Mouse (Mus musculus): ENCODE measurements at regions not wholly inside any gene's neighbourhood (a gene's known extent, or its start where the extent isn't known, plus 50 kb on each side); places are given as distances from the start of the nearest gene placed in this dataset.

DNA sequence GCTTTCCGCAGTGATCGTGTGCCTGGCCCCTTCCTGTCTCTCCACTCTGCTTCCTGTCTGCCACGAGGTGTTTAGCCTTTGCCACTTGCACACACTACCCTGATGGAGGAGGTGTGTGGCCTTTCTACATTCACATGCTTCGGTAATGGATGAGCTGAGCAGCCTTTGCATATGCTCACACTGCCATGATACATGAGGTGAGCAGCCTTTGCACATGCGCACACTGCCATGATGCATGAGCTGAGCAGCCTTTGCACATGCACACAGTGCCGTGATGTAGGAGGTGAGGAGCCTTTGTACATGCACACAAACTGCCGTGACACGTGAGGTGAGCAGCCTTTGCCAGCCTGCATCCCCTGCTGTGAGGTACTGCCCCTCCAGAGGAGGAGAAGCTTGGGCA is 58.3 kb downstream of the Erv3 start:
- intact Hi-C loops (cut with DNase I) = no loop called here
- DNase-seq = no peak

DNA sequence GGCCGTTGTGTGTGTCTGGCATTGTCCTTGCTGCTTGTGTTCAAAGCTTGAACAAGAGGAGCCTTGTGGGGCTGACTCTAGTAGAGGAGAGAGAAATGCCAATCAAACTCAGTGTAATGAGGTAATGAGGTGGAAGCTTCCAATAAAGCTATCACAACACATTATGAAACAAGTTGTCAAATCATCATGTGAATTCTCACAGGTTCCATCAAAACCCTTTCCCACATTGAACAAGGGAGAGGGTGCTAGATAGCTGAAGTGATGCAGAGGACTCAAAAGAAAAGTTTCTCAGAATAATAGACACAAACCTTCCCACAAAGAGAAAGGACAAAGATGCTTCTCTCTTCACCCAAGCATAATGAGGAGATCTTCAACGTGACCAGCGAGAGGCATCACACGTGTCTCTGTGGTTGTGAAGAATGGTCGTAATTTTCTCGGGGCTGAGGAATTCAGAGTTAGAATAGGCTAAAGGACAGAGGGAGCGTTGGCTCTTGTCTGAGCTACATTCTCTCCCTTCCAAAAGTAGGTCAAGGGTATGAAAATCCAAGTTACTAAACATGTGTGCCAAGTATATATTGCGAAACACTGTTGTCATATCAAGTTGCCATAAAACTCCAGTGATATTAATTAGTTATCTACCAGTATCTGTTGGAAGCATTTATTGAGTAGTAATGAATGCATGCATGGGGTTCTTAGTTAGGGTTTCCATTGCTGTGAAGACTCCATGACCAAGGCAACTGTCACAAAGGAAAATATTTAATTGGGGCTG is 59.2 kb downstream of the Erv3 start:
- intact Hi-C loops (cut with DNase I) = no loop called here
- DNase-seq = no peak

DNA sequence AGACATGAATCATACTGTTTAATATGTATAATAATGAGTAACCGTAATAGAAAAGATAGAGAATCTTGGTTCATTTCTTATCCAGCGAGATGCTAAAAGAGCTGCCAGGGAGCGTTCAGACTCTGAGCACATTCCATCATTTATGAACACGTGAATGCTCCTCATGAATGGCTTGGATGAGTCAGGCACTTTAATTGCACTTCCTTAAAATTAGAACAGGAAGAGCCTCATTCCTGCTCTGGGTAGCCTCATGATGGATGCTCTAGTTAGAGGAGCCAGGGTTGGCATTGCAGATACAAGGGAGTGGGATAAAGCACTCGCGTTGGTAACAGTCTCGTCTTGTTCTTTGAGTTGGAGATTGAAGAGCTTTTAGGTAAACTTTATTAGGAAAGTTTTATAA is 60.1 kb downstream of the Erv3 start:
- DNase-seq = no peak

DNA sequence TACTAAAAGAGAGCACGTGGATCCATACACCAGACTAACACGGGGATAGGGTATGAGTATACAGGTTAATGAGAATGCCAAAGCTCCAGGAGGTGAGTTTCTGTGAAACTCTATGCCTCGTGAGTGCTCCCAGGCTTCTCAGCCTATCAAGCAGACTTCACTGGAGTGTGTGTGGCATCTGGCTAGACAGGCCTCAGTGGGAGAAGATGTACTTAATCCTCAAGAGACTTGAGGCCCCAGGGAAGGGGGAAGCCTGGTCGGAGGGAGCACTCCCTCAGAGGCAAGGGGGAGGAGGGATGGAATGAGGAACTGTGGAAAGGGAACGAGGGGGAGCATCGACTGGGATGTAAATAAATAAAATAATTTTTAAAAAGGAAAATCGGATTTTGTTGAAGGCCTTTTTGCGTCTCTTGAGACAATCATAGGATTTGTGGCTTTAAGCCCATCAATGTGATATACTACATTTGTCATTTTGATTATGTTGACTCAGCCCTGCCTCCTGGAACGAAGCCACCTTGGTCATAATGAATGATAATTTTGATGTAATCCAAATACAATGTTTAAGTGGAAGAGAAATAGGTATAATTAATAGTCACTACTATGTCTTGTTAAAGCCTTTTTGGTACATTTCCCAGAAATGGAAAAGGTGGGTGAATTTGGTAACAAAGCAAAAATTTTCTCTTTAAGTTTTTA is 62.4 kb downstream of the Erv3 start:
- intact Hi-C loops (cut with DNase I) = no loop called here

More for the DNA sequence above, 60.1 kb downstream of the Erv3 start:
- intact Hi-C loops (cut with DNase I) = no loop called here

DNA sequence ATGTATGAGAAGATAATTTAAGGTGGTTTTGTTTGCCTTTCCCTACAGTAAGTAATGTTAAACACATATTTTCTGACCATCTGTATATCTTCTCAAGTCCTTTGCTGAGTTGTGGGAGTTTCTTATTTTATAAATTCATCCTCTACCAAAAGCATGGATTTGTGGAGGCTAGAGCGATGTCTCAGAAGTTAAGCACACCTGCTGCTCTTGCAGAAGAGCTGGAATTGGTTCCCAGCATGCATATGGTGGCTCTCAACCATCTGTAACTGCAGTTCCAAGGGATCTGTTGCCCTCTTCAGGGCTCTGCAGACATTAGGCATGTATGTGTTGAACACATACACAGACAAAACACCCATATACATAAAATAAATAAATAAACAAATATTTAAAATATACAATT is 84.2 kb downstream of the Erv3 start:
- DNase-seq = no peak
- intact Hi-C loops (cut with DNase I) = no loop called here

More for the DNA sequence above, 62.4 kb downstream of the Erv3 start:
- DNase-seq = no peak

DNA sequence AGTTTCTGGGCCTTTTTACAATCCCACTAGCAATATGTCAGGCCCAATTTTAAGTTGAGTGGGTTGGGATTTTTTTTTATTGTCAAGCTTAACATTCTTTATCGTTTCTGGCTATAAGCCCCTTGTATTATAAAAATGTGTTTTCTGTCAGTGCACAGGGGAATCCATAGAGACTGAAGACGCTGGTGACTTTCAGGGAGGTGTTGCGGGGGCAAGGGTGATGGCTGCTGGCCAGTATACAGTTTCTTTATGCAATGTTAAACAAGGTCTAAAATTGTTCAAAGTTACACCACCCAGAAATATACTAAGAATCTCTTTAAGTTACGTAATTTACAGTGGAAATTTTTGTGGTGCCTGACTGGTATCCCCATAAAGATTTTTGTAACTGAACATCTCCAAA is 85.9 kb downstream of the Erv3 start:
- DNase-seq = no peak
- intact Hi-C loops (cut with DNase I) = loop anchor here (5.0 kb wide), 1 partner anchor 226 kb away; no protein-coding TSS in a partner anchor

GRCm38 (mm10) chr2:131772163-131772562 is 87.4 kb downstream of the Erv3 start:
- intact Hi-C loops (cut with DNase I) = loop anchor here (5.0 kb wide), 1 partner anchor 225 kb away; no protein-coding TSS in a partner anchor
- no peak for DNase-seq

DNA sequence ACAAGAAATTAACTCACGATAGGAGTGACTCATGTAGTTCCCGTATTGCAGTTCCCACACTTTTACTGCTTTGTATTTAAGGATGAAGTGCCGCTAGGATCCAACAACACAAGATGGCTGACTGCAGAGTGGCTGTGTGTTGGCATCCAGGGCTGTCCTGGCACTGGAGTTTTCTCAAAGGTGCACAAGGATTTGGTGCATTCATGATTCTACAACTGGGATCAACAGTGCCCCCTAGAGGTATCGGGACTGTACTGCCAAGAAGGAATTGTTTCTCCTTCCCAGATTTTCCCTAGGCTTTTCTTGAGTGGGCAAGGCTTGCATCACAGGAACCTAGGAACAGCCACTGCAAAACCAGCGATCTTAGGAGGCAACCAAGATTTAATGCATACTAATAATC is 88.7 kb downstream of the Erv3 start:
- intact Hi-C loops (cut with DNase I) = loop anchor here (1.0 to 5.0 kb wide), 2 partner anchors 209 to 224 kb away; partner anchors contain the start of gene Adra1d

DNA sequence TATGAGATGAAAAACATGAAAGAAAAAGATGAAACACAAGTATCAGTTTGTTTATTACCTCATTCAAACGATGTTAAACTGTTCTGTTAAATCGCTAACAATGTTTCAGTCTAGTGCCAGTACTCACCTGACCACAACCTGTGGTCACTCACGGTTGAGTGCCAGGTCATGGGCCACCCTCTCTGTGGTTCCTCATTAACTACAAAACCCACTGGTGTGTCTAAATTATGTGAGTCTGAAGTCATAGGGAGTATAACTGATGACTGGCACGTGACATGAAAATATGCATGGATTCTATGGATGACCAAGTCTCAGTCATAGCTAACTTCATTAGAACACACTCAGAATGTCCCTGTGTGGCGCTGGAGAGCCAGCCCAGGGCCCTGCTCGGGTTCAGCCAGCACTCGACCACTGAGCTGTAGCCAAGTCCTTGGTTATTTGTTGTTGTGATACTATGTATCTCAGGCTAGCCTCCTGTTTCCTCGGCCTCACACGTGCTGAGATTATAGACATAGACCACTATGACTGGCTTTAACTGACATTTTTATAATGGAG is 89.8 kb downstream of the Erv3 start:
- DNase-seq = no peak
- intact Hi-C loops (cut with DNase I) = loop anchor here (5.0 kb wide), 1 partner anchor 222 kb away; no protein-coding TSS in a partner anchor

More for the DNA sequence above, 88.7 kb downstream of the Erv3 start:
- peak; percentile 32 to 55 for DNase-seq

DNA sequence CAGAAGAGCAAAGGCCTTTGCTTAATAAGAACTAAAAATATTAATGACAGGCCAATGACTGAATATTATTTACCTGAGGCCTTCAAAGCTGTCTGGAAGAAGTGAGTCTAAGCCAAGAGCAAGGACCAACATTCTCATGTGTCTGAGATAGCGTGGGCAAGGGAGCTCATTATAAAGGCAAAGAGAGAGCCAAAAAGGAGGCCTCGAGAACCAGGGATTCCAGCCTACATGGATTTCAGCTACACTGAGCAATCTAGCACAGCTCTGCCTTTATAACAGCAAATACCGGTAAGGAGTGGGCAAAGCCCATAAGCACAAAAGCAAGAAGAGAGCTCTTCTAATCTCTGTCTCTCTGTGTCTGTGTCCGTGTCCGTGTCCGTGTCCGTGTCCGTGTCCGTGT is 93.0 kb downstream of the Erv3 start:
- intact Hi-C loops (cut with DNase I) = no loop called here

GRCm38 (mm10) chr2:131761507-131761906 is 98.0 kb downstream of the Erv3 start:
- no peak for DNase-seq
- intact Hi-C loops (cut with DNase I) = no loop called here

More for the DNA sequence above, 93.0 kb downstream of the Erv3 start:
- no peak for DNase-seq

DNA sequence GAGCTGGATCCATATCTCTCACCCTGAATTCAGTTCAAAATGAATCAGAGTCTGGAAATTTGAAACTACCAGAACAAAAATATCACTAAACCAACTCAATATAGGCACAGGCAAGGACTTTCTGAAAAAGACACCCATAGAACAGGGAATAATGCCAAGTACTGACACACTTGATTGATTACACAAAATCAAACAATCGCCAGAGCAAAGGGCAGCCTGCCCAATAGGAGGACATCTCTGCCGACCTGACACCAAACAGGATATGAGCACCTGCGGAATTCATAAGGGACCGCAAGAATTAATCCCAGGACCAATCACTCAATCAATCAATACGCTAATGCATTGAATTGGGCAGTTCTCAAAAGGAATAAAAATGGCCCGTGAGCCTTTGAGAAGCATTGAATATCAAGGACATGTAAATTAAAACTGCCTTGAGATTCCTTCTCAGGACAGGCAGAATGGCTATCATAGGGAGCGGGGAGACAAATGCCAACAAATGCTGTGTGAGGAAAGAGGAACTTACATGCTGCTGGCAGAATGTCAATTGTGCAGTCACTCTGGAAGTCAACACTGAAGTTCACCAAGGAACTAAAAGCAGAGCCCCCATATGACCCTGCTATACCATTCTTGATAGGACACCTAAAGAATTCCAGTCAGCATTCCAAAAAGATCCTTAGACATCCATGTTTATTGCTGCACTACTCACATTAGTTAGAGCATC is 102.2 kb downstream of the Erv3 start:
- intact Hi-C loops (cut with DNase I) = no loop called here
- no peak for DNase-seq

- DNase-seq = no peak
- intact Hi-C loops (cut with DNase I) = no loop called here
Observed at GRCm38 (mm10) chr2:131755107-131755506, 104.4 kb downstream of the Erv3 start.

GRCm38 (mm10) chr2:131753436-131753835 is 106.1 kb downstream of the Erv3 start:
- intact Hi-C loops (cut with DNase I) = no loop called here

DNA sequence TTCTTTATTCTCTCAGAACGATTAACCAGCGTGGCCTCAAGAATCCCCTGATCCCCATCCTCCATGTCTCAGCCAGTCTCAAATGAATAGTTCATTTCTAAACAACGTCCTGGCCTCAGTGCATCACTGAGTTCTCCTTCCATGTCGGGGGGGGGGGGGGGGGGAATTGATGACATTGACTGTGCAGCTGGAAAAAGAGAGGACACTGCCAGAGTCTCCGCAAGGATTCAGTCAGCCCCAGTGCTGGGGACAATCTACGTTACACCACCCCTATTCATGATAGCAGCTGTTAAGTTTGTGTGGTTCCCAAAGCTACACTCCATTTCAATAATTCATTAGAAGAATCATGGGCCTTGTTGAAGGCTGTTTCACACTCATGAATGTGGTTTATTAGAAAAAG is 108.9 kb downstream of the Erv3 start:
- intact Hi-C loops (cut with DNase I) = no loop called here
- DNase-seq = peak in 1 of 2 experiments; percentile 6

More at GRCm38 (mm10) chr2:131753436-131753835, 106.1 kb downstream of the Erv3 start:
- no peak for DNase-seq

- intact Hi-C loops (cut with DNase I) = no loop called here
- DNase-seq = no peak
Observed at GRCm38 (mm10) chr2:131750206-131750605, 109.3 kb downstream of the Erv3 start.

- DNase-seq = peak in 1 of 2 experiments; percentile 13
- intact Hi-C loops (cut with DNase I) = no loop called here
Observed at GRCm38 (mm10) chr2:131749746-131750145, 109.8 kb downstream of the Erv3 start.

GRCm38 (mm10) chr2:131748791-131749190 is 110.8 kb downstream of the Erv3 start:
- DNase-seq = no peak
- intact Hi-C loops (cut with DNase I) = no loop called here

GRCm38 (mm10) chr2:131747707-131748106 is 111.8 kb downstream of the Erv3 start:
- intact Hi-C loops (cut with DNase I) = no loop called here

DNA sequence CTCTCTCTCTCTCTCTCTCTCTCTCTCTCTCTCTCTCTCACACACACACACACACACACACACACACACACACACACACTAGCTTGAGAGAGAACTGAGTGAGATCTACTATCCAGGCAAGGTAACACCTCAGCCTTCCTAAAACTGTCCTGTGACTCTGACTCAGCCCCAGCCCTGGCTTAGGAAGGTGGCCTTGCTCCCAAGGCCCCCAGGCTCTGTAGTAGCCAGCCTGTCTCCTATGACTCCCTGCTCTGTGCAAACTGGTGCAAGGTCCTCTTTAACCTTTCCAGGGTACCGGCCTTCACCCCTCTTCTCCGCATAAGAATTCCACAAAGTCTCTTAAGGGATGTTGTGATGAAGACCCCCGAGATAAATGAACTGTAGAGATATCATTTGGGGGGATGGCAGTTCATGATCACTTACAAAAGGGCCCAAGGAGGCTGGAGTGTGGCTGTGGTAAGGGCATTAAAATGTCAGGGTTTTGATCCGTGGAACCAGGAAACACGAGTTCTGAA is 114.1 kb downstream of the Erv3 start:
- intact Hi-C loops (cut with DNase I) = no loop called here

More at GRCm38 (mm10) chr2:131747707-131748106, 111.8 kb downstream of the Erv3 start:
- DNase-seq = no peak

GRCm38 (mm10) chr2:131744957-131745356 is 114.6 kb downstream of the Erv3 start:
- DNase-seq = no peak
- intact Hi-C loops (cut with DNase I) = no loop called here

More for the DNA sequence above, 114.1 kb downstream of the Erv3 start:
- DNase-seq = no peak

Data from heart, postnatal 10 days (tissue).